Mouse (Mus musculus): ENCODE data around the gene Cfap54. TPM values are rescaled to one million over a fixed set of nuclear protein-coding genes. Genes with fewer than 3 reads are reported as not detected.

Cfap54 gene
- polyA plus RNA-seq, 1 experiment = 0.99 TPM

DNA sequence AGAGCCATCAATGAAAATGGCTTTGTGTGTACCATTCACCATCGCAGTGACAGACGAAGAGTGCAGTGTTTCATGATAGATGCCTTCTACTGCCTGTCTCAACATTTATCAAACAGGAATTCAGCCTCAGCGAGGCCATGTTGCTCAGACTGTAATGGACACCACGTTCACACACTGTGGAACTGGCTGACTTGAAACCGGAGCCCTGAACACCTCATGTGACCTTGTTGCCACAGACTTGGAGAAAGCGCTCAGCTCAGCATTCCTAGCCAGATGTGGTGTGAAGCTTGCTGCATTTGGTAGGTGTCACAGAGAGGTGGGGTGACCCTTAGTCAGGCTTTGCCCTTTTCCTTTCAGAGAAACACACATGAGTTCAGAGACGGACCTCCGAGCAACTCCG is 270.5 kb downstream of the Cfap54 start:
- TF ChIP-seq GATA1 (IDR thresholded peaks at IDR 0.05; ENCODE audit: low read length) = no peak

DNA sequence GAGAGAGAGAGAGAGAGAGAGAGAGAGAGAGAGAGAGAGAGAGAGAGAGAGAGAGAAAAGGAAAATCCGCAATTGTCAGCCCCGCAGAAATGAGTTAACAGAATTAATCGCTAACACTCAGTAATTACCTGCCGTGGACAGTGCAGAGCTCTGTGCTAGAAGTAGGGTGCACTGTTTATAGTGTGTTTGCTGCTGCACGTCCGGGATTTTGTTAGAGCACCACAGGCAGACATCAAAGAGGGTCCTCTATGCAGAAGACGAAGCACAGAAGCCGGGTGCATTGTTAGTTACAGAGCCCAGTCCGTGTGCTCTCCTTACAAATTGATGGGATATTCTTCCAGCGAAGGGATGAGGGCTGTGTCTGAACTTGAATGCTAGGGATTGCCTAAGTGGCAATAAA is 289.5 kb downstream of the Cfap54 start:
- no peak for TF ChIP-seq GATA1 (IDR thresholded peaks at IDR 0.05; ENCODE audit: low read length)

DNA sequence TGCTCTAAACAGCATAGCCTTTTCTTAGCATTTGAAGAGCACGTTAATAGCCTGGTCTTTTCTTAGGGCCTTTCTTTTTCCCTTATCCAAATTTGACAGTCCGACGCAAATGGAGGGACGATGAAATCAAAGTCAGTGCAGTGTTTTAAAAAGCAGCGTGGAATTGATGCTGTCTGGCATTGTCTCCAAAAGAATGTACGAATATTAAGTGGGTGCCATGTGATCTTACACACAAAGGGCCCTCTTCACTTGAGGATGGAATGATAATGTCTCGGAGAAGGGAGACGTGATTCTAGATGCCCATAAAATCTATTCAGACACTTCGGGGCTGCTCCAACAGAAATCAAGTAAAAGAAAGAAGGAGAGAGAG is 289.9 kb downstream of the Cfap54 start:
- TF ChIP-seq GATA1 (IDR thresholded peaks at IDR 0.05; ENCODE audit: low read length) = no peak

DNA sequence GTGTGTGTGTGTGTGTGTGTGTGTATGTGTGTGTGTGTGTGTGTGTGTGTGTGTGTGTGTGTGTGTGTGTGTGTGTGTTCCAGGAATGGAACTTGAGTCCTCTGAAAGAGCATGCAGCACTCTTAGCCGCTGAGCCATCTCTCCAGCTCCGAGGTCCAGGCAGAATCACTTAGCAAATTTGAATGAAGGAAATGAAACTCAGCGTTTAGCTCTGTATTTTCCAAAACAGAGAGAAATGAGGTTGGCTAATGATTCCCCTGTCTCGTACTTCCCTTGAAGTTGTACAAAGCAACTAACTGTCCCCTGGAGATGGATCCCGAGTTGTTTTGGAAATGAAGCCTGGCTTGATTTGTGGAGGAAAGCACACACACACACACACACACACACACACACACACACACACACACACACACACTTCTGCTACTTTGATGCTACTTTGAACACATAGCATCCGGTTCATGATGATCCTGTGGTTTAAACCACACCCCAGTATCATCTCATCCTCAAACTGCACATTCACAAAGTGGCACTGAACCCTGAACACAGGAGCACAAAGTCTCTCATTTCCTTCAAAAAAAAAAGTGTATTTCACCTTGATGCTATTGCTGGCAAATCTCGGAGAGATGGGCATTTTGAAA is 290.4 kb downstream of the Cfap54 start:
- no peak for TF ChIP-seq GATA1 (IDR thresholded peaks at IDR 0.05; ENCODE audit: low read length)

DNA sequence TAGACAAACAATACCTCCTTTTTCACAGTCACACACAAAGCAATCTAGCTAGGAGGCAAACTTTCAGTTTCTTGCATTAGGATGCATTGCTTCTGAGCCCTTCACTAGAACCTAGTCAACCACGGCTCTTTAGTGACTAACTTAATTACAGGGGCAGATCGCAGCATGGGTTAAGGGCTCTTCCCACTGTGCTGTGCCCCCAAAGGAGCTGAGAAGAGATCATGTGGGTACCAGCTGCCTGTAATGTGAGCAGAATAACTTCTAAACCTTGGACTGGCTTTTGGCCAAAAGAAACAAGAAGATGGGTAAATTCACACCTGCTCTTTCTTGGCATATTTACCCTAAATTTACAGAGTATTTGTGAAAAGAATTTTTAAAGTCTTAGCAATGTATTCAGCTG is 291.2 kb downstream of the Cfap54 start:
- TF ChIP-seq GATA1 (IDR thresholded peaks at IDR 0.05; ENCODE audit: low read length) = no peak

DNA sequence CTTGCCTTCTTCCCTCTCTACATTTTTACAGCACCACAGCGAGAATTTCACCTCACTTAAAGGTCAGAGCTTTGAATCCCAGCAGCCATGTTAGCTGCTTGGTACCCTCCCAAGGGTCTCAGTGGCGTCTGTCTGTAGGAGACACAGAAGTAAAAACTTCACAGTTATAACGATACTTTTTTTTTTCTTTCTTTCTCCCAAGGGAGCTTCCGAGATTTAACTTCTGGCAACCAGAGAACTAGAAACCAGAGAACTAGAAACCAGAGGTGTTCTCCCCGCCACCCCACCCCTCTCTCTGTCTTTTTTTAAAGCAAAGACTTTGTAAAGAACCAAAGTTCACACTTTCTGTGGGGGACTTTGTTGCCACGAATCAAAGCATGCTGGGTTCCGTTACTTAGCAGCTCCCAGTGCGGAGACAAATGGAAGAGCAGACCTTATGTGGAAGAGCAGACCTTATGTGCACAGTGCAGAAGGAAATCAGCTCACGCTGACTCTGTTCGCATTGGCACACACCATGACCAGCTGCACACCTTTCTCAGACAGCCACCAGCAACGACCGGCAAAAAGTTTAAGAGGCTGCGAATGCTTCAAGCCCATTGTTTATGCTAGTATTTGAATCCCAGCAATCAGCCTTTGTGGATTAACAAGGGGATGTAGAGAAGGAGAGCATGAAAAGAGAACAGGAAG is 292.9 kb downstream of the Cfap54 start:
- no peak for TF ChIP-seq GATA1 (IDR thresholded peaks at IDR 0.05; ENCODE audit: low read length)

DNA sequence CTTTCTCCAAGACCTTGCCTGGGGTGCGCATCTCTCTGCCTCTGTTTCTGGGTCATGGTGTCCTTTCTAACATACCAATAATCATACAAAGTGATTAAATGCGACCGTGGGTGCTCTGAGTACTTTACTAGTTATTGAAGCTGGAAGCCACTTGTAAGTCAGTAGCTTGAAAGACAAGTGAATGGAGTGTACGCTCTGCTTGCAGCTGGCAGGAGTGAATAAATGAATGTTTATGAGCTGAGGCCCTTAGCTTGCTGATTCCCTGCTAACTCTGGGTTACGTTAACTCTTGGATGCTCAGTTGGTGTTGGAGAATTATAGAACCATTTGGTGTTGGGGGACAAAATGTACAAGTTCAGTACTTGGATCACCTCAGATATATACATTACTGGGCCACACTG is 298.7 kb downstream of the Cfap54 start:
- TF ChIP-seq GATA1 (IDR thresholded peaks at IDR 0.05; ENCODE audit: low read length) = no peak

DNA sequence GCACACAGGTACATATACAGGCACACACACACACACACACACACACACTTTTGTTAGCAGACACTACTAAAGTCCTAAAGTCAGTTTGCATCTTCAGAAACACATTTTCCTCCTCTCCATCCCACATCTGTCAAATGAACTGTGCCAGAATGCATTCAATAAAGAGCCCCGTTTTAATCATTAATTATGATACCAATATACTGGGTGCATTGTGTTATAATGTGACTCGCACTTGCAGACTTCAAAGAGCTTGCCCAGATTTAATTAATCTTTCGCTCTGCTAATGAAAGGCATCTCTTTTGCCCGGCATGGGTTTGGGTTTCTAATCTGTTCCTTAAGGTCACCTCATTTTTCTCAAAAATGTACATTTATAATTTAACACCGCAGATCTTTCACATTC is 327.1 kb downstream of the Cfap54 start:
- no peak for TF ChIP-seq GATA1 (IDR thresholded peaks at IDR 0.05; ENCODE audit: low read length)

DNA sequence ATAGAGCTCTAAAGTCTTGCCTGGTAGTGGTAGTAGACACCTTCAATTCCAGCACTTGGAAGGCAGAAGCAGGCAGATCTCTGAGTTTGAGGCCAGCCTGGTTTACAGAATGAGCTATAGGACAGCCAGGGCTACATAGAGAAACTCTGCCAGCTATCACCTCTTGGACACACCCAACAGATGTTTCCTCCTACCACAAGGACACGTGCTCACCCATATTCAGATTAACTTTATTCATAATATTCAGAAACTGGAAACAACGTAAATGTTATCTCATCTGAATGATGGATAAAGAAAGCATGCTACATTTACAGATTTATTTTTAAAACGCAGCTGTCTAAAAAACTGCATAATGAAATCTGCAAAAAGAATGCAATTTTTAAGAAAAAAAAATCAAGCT is 351.1 kb downstream of the Cfap54 start:
- TF ChIP-seq GATA1 (IDR thresholded peaks at IDR 0.05; ENCODE audit: low read length) = no peak

DNA sequence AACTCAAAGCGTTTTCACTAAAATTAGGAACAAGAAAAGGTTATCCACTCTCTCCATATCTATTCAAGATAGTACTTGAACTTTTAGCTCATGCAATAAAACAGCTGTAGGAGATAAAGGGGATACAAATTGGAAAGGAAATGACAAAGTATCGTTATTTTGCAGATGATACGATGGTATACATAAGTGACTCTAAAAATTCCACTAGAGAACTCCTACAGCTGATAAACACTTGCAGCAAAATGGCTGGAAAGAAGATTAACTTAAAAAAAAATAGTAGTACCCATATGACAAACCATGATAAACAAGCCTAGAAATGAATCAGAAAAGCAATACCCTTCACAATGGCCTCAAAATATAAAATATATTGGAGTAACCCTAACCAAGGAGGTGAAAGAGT is 352.7 kb downstream of the Cfap54 start:
- no peak for TF ChIP-seq GATA1 (IDR thresholded peaks at IDR 0.05; ENCODE audit: low read length)

Other genes starting within 250 kb of the Cfap54 start
- gene Cdk17, start 79.3 kb upstream of the Cfap54 start, polyA plus RNA-seq (2012) = 4.8 TPM in 2 replicates
- 0.05 TPM in 1 of 2 replicates, not detected in the other for gene Elk3, start 229.5 kb upstream of the Cfap54 start, polyA plus RNA-seq (2012)